Mouse (Mus musculus) myocyte (in vitro differentiated cells): Measurements from ENCODE around the gene Zfyve26.

Experiments
- E2F4 ChIP-seq: IDR thresholded peaks from one replicate; pipeline ENCODE4 v1.6.1; 2011; ENCODE audit warnings: mild to moderate bottlenecking, control low read depth, moderate library complexity; ENCODE audit not compliant: insufficient read depth
- MAX ChIP-seq: IDR thresholded peaks from one replicate; pipeline ENCODE4 v1.6.1; 2011; ENCODE audit warnings: low read depth, mild to moderate bottlenecking, control low read depth
- MYOD1 ChIP-seq, 3 experiments: IDR thresholded peaks; one replicate each; pipeline ENCODE4 v1.6.1; 2011; ENCODE audit warnings: control low read depth in 2 of 3, low read depth in 2 of 3, mild to moderate bottlenecking in 2 of 3, moderate library complexity in 1 of 3; ENCODE audit not compliant: insufficient read length in 2 of 3, control insufficient read depth in 1 of 3
- MYOG ChIP-seq, 3 experiments: IDR thresholded peaks; one replicate each; pipeline ENCODE4 v1.6.1; 2011; ENCODE audit warnings: control low read depth in 2 of 3, low read depth in 2 of 3, mild to moderate bottlenecking in 2 of 3; ENCODE audit not compliant: insufficient read length in 2 of 3, control insufficient read depth in 1 of 3, insufficient read depth in 1 of 3
- POLR2A ChIP-seq: IDR thresholded peaks from one replicate; pipeline ENCODE4 v1.6.1; 2011; ENCODE audit warnings: low read depth, mild to moderate bottlenecking, control low read depth, moderate library complexity; ENCODE audit not compliant: insufficient read length
- POLR2AphosphoS2 ChIP-seq: IDR thresholded peaks from one replicate; pipeline ENCODE4 v1.6.1; 2011; ENCODE audit warnings: low read depth, control low read depth; ENCODE audit not compliant: insufficient read length
- SRF ChIP-seq: IDR thresholded peaks from one replicate; pipeline ENCODE4 v1.6.1; 2011; ENCODE audit warnings: low read depth; ENCODE audit not compliant: control insufficient read depth, insufficient read length

GRCm38 (mm10) chr12:79235485-79236080, 60.5 kb downstream of the Zfyve26 start:
- TF ChIP-seq MAX, result no peak
- no peak for TF ChIP-seq E2F4
- TF ChIP-seq POLR2AphosphoS2, result no peak
- no peak for TF ChIP-seq MYOD1 (IDR thresholded peaks at IDR 0.05; ENCODE audit: control insufficient read depth in 1 of 3, insufficient read length in 2 of 3, low read depth in 2 of 3)
- no peak for TF ChIP-seq MYOG (IDR thresholded peaks at IDR 0.05; ENCODE audit: control insufficient read depth in 1 of 3, insufficient read depth in 1 of 3, insufficient read length in 2 of 3, low read depth in 2 of 3)
- no peak for TF ChIP-seq POLR2A
- TF ChIP-seq SRF, result no peak
